Mouse (Mus musculus): ENCODE measurements at regions not wholly inside any gene's neighbourhood (a gene's known extent, or its start where the extent isn't known, plus 50 kb on each side); places are given as distances from the start of the nearest gene placed in this dataset.
"Not testable (repeated sequence)": the region's sequence is repeated elsewhere in the genome, so short reads cannot be mapped to it uniquely, and the experiment has no call there.

- H3K9ac ChIP-seq (ENCODE audit: low read depth, low read length); H3K4me1 ChIP-seq (ENCODE audit: control insufficient read depth, low read depth, low read length); H3K4me2 ChIP-seq (ENCODE audit: low read depth, low read length); H3K27me3 ChIP-seq (ENCODE audit: control insufficient read depth, insufficient read depth, low read depth, low read length); H3K4me3 ChIP-seq (ENCODE audit: low read depth, low read length); ATAC-seq (ENCODE audit: low read depth); H3K36me3 ChIP-seq (ENCODE audit: control insufficient read depth, insufficient read depth); H3K27ac ChIP-seq (ENCODE audit: low read length); H3K9me3 ChIP-seq (replicated peaks; ENCODE audit: control insufficient read depth, low read length): not testable (repeated sequence)
- 72% methylated on average over 3 of the region's 3 CpGs for WGBS (ENCODE audit: insufficient replicate concordance)
Measured at GRCm38 (mm10) chr14:53080556-53080955, 585.0 kb upstream of the Olfr1507 start.

GRCm38 (mm10) chr14:53075937-53076336 is 580.4 kb upstream of the Olfr1507 start:
- 30% methylated on average over 2 of the region's 2 CpGs for WGBS (ENCODE audit: insufficient replicate concordance)
- H3K9ac ChIP-seq (ENCODE audit: low read depth, low read length); H3K9me3 ChIP-seq (replicated peaks; ENCODE audit: control insufficient read depth, low read length); H3K4me1 ChIP-seq (ENCODE audit: control insufficient read depth, low read depth, low read length); H3K4me3 ChIP-seq (ENCODE audit: low read depth, low read length); H3K27me3 ChIP-seq (ENCODE audit: control insufficient read depth, insufficient read depth, low read depth, low read length); H3K36me3 ChIP-seq (ENCODE audit: control insufficient read depth, insufficient read depth); H3K27ac ChIP-seq (ENCODE audit: low read length); H3K4me2 ChIP-seq (ENCODE audit: low read depth, low read length); ATAC-seq (ENCODE audit: low read depth): not testable (repeated sequence)

GRCm38 (mm10) chr14:53073126-53073525 is 577.6 kb upstream of the Olfr1507 start:
- ATAC-seq (ENCODE audit: low read depth); H3K9me3 ChIP-seq (replicated peaks; ENCODE audit: control insufficient read depth, low read length); H3K27me3 ChIP-seq (ENCODE audit: control insufficient read depth, insufficient read depth, low read depth, low read length); H3K27ac ChIP-seq (ENCODE audit: low read length); H3K4me2 ChIP-seq (ENCODE audit: low read depth, low read length); H3K36me3 ChIP-seq (ENCODE audit: control insufficient read depth, insufficient read depth); H3K4me1 ChIP-seq (ENCODE audit: control insufficient read depth, low read depth, low read length); H3K9ac ChIP-seq (ENCODE audit: low read depth, low read length); H3K4me3 ChIP-seq (ENCODE audit: low read depth, low read length): not testable (repeated sequence)
- WGBS (ENCODE audit: insufficient replicate concordance), result 16% methylated on average over 6 of the region's 6 CpGs

- not testable (repeated sequence) for H3K27me3 ChIP-seq (ENCODE audit: control insufficient read depth, insufficient read depth, low read depth, low read length); H3K36me3 ChIP-seq (ENCODE audit: control insufficient read depth, insufficient read depth)
Measured at GRCm38 (mm10) chr14:53072502-53072901, 577.0 kb upstream of the Olfr1507 start.

GRCm38 (mm10) chr14:53054439-53054838 is 558.9 kb upstream of the Olfr1507 start:
- not testable (repeated sequence) for H3K36me3 ChIP-seq (ENCODE audit: control insufficient read depth, insufficient read depth); H3K9ac ChIP-seq (ENCODE audit: low read depth, low read length); H3K27me3 ChIP-seq (ENCODE audit: control insufficient read depth, insufficient read depth, low read depth, low read length); H3K4me2 ChIP-seq (ENCODE audit: low read depth, low read length); H3K9me3 ChIP-seq (replicated peaks; ENCODE audit: control insufficient read depth, low read length); H3K27ac ChIP-seq (ENCODE audit: low read length); ATAC-seq (ENCODE audit: low read depth); H3K4me3 ChIP-seq (ENCODE audit: low read depth, low read length); H3K4me1 ChIP-seq (ENCODE audit: control insufficient read depth, low read depth, low read length)
- 30% methylated on average over 2 of the region's 3 CpGs for WGBS (ENCODE audit: insufficient replicate concordance)

More at GRCm38 (mm10) chr14:53072502-53072901, 577.0 kb upstream of the Olfr1507 start:
- not testable (repeated sequence) for H3K4me2 ChIP-seq (ENCODE audit: low read depth, low read length); H3K4me3 ChIP-seq (ENCODE audit: low read depth, low read length); H3K9me3 ChIP-seq (replicated peaks; ENCODE audit: control insufficient read depth, low read length); H3K4me1 ChIP-seq (ENCODE audit: control insufficient read depth, low read depth, low read length); ATAC-seq (ENCODE audit: low read depth); H3K27ac ChIP-seq (ENCODE audit: low read length); H3K9ac ChIP-seq (ENCODE audit: low read depth, low read length)
- no CpG with 5 or more reads among the region's 1 CpGs for WGBS (ENCODE audit: insufficient replicate concordance)

- 5% methylated on average over 2 of the region's 3 CpGs for WGBS (ENCODE audit: insufficient replicate concordance)
- not testable (repeated sequence) for H3K27me3 ChIP-seq (ENCODE audit: control insufficient read depth, insufficient read depth, low read depth, low read length); H3K36me3 ChIP-seq (ENCODE audit: control insufficient read depth, insufficient read depth); H3K27ac ChIP-seq (ENCODE audit: low read length); H3K4me1 ChIP-seq (ENCODE audit: control insufficient read depth, low read depth, low read length); H3K4me2 ChIP-seq (ENCODE audit: low read depth, low read length); ATAC-seq (ENCODE audit: low read depth); H3K9ac ChIP-seq (ENCODE audit: low read depth, low read length); H3K9me3 ChIP-seq (replicated peaks; ENCODE audit: control insufficient read depth, low read length); H3K4me3 ChIP-seq (ENCODE audit: low read depth, low read length)
Measured at GRCm38 (mm10) chr14:53053465-53054123, 558.0 kb upstream of the Olfr1507 start.

GRCm38 (mm10) chr14:53047683-53048082 is 552.1 kb upstream of the Olfr1507 start:
- not testable (repeated sequence) for H3K27me3 ChIP-seq (ENCODE audit: control insufficient read depth, insufficient read depth, low read depth, low read length); H3K36me3 ChIP-seq (ENCODE audit: control insufficient read depth, insufficient read depth); H3K4me3 ChIP-seq (ENCODE audit: low read depth, low read length); H3K9me3 ChIP-seq (replicated peaks; ENCODE audit: control insufficient read depth, low read length); H3K4me1 ChIP-seq (ENCODE audit: control insufficient read depth, low read depth, low read length); H3K4me2 ChIP-seq (ENCODE audit: low read depth, low read length); ATAC-seq (ENCODE audit: low read depth); H3K27ac ChIP-seq (ENCODE audit: low read length); H3K9ac ChIP-seq (ENCODE audit: low read depth, low read length)
- 37% methylated on average over 2 of the region's 3 CpGs for WGBS (ENCODE audit: insufficient replicate concordance)

GRCm38 (mm10) chr14:53046975-53047374 is 551.4 kb upstream of the Olfr1507 start:
- H3K4me2 ChIP-seq (ENCODE audit: low read depth, low read length); H3K9ac ChIP-seq (ENCODE audit: low read depth, low read length); H3K36me3 ChIP-seq (ENCODE audit: control insufficient read depth, insufficient read depth); H3K4me3 ChIP-seq (ENCODE audit: low read depth, low read length); ATAC-seq (ENCODE audit: low read depth); H3K27me3 ChIP-seq (ENCODE audit: control insufficient read depth, insufficient read depth, low read depth, low read length); H3K27ac ChIP-seq (ENCODE audit: low read length); H3K4me1 ChIP-seq (ENCODE audit: control insufficient read depth, low read depth, low read length); H3K9me3 ChIP-seq (replicated peaks; ENCODE audit: control insufficient read depth, low read length): not testable (repeated sequence)
- WGBS (ENCODE audit: insufficient replicate concordance), result 17% methylated on average over 1 of the region's 1 CpGs

- H3K9me3 ChIP-seq (replicated peaks; ENCODE audit: control insufficient read depth, low read length); H3K27ac ChIP-seq (ENCODE audit: low read length); H3K4me2 ChIP-seq (ENCODE audit: low read depth, low read length); H3K36me3 ChIP-seq (ENCODE audit: control insufficient read depth, insufficient read depth); H3K4me1 ChIP-seq (ENCODE audit: control insufficient read depth, low read depth, low read length); H3K4me3 ChIP-seq (ENCODE audit: low read depth, low read length); H3K9ac ChIP-seq (ENCODE audit: low read depth, low read length); H3K27me3 ChIP-seq (ENCODE audit: control insufficient read depth, insufficient read depth, low read depth, low read length); ATAC-seq (ENCODE audit: low read depth): not testable (repeated sequence)
- WGBS (ENCODE audit: insufficient replicate concordance), result 40% methylated on average over 3 of the region's 3 CpGs
Measured at GRCm38 (mm10) chr14:53045331-53045730, 549.8 kb upstream of the Olfr1507 start.
